Mouse (Mus musculus): ENCODE data around the gene Cdhr4. TPM values are rescaled to one million over a fixed set of nuclear protein-coding genes. Genes with fewer than 3 reads are reported as not detected.

Gene Cdhr4
- polyA plus RNA-seq, 1 experiment from 2014 or later = 18.6 TPM

- H3K4me1 ChIP-seq (replicated peaks) = no peaks in the 10 kb centered on the region
- no peak for ATAC-seq (ENCODE audit: insufficient number of reproducible peaks, insufficient read depth, low FRiP score, low TSS enrichment, low read depth)
- H3K9me3 ChIP-seq = no peaks in the 10 kb centered on the region
- peaks cover 29% of the 10 kb centered on the region for H3K36me3 ChIP-seq
- no peak overlapping the region for H3K27ac ChIP-seq
- H3K27me3 ChIP-seq = no peaks in the 10 kb centered on the region
- no peak overlapping the region for H3K9ac ChIP-seq (replicated peaks)
- no peak overlapping the region for H3K4me2 ChIP-seq
- no peak overlapping the region for H3K4me3 ChIP-seq (replicated peaks)
- 85% methylated on average over 3 of the region's 3 CpGs for WGBS
Measured at GRCm38 (mm10) chr9:108017127-108017526, 24.8 kb downstream of the Cdhr4 start.

- WGBS = 94% methylated on average over 1 of the region's 1 CpGs
Measured at GRCm38 (mm10) chr9:108020741-108021140, 28.4 kb downstream of the Cdhr4 start.

DNA sequence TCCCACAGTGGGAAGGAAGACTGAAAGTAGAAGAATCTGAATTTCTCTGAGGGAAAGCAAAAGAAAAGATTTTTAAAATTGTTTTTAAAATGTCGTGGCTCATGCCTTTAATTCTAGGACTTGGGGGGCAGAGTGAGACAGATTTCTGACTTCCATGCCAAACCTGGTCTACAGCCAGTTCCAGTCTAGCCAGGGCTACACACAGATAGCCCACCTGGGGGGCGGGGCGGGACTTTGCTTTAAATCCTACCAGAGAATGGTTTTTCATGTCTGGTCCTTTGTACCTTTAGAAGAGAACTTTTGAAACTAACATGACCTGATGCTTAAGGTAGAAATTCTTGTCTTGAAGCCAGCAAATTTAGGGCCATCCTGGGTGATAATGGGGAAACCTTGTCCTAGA lies 30.9 kb downstream of the Cdhr4 start:
- Histone ChIP-seq H3K9me3 (peaks cover 5% of the 10 kb centered on the region; the same call in 1 of the 2 replicates), H3K4me3 (replicated peaks) (no peak overlapping the region), H3K36me3 (peaks cover 51% of the 10 kb centered on the region), H3K9ac (replicated peaks) (no peak overlapping the region), H3K4me2 (no peak overlapping the region), H3K4me1 (replicated peaks) (no peaks in the 10 kb centered on the region), H3K27ac (no peak overlapping the region), H3K27me3 (no peaks in the 10 kb centered on the region)
- no peak for ATAC-seq (ENCODE audit: insufficient number of reproducible peaks, insufficient read depth, low FRiP score, low TSS enrichment, low read depth)
- WGBS = 88% methylated on average over 3 of the region's 3 CpGs

More at GRCm38 (mm10) chr9:108020741-108021140, 28.4 kb downstream of the Cdhr4 start:
- Histone ChIP-seq H3K36me3 (peaks cover 33% of the 10 kb centered on the region), H3K4me1 (replicated peaks) (no peaks in the 10 kb centered on the region), H3K27ac (no peak overlapping the region), H3K4me2 (no peak overlapping the region), H3K27me3 (no peaks in the 10 kb centered on the region), H3K9me3 (no peaks in the 10 kb centered on the region), H3K4me3 (replicated peaks) (no peak overlapping the region), H3K9ac (replicated peaks) (no peak overlapping the region)
- no peak for ATAC-seq (ENCODE audit: insufficient number of reproducible peaks, insufficient read depth, low FRiP score, low TSS enrichment, low read depth)

GRCm38 (mm10) chr9:108026584-108026983 lies 34.3 kb downstream of the Cdhr4 start:
- H3K9ac ChIP-seq (replicated peaks) = no peak overlapping the region
- no peaks in the 10 kb centered on the region for H3K4me1 ChIP-seq (replicated peaks)
- peaks cover 74% of the 10 kb centered on the region for H3K36me3 ChIP-seq
- no peak overlapping the region for H3K4me2 ChIP-seq
- 89% methylated on average over 3 of the region's 3 CpGs for WGBS
- no peak overlapping the region for H3K27ac ChIP-seq
- no peak for ATAC-seq (ENCODE audit: insufficient number of reproducible peaks, insufficient read depth, low FRiP score, low TSS enrichment, low read depth)
- H3K9me3 ChIP-seq = peaks cover 5% of the 10 kb centered on the region; the same call in 1 of the 2 replicates
- H3K27me3 ChIP-seq = no peaks in the 10 kb centered on the region
- H3K4me3 ChIP-seq (replicated peaks) = no peak overlapping the region

DNA sequence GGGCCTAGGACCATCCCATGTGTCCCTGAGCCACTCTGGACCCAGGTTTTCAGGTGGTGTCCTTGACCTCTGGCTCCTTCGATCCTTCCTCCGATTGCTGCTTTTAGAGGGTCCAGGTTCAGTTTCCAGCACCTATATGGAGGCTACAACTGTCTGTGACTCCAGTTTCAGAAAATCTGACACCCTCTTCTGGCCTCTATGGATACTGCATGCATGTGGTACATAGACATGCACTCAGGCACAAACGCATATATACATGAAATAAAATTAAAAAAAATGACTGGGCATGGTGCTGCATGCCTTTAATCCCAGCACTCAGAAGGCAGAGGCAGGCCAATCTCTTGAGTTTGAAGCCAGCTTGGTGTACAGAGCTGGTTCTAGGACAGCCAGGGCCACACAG lies 35.6 kb downstream of the Cdhr4 start:
- no peak for ATAC-seq (ENCODE audit: insufficient number of reproducible peaks, insufficient read depth, low FRiP score, low TSS enrichment, low read depth)
- no peak overlapping the region for H3K4me2 ChIP-seq
- H3K9ac ChIP-seq (replicated peaks) = no peak overlapping the region
- no peaks in the 10 kb centered on the region for H3K27me3 ChIP-seq
- peaks cover 86% of the 10 kb centered on the region for H3K36me3 ChIP-seq
- no peak overlapping the region for H3K4me3 ChIP-seq (replicated peaks)
- no peaks in the 10 kb centered on the region for H3K4me1 ChIP-seq (replicated peaks)
- no peak overlapping the region for H3K27ac ChIP-seq
- H3K9me3 ChIP-seq = peaks cover 5% of the 10 kb centered on the region; the same call in 1 of the 2 replicates
- 96% methylated on average over 3 of the region's 3 CpGs for WGBS

- 92% methylated on average over 5 of the region's 5 CpGs for WGBS
Measured at GRCm38 (mm10) chr9:108032126-108032525, 39.8 kb downstream of the Cdhr4 start.

DNA sequence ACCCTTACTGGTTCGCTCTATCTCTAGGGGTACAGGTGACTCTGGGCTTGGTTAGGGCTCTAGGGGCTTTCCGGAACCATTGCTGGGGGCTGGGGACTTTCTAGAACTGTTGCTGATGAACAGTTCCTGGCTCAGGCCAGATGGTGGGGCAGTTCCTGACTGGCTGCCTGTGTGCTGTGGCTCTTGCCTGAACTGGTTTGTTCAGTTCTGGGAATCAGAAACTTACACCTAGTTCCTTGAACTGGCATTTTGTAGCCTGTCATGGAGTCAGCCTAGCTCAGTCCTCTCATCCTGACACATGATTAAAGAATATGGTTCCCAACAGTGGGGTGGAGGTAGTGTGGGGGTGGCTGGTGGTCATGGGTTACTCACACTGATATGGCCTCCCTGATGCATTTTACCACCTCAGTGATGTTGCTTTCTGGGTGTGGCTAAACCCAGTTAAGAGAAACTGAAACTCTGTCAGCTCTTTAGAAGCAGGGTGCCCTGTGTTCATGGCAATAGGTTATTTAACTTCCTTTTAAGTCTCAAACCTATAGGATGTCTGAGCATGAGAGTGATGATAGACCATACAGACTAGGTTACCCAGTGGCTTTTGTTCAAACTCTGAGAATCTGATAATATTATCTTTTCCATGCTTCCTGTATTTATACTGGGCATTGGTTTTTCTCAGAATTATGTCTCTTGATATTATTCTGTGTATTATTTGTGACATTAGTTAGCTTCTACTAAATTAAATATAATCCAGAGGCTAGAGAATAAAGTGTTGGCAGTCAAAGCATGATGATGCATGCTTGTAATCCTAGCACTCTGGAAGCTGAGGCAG lies 43.2 kb downstream of the Cdhr4 start:
- Histone ChIP-seq H3K9ac (replicated peaks) (no peak overlapping the region), H3K9me3 (no peaks in the 10 kb centered on the region), H3K27me3 (no peaks in the 10 kb centered on the region), H3K4me2 (no peak overlapping the region), H3K36me3 (peaks cover 83% of the 10 kb centered on the region), H3K4me1 (replicated peaks) (no peaks in the 10 kb centered on the region), H3K27ac (no peak overlapping the region), H3K4me3 (replicated peaks) (no peak overlapping the region)
- no peak for ATAC-seq (ENCODE audit: insufficient number of reproducible peaks, insufficient read depth, low FRiP score, low TSS enrichment, low read depth)
- 95% methylated on average over 2 of the region's 2 CpGs for WGBS

More at GRCm38 (mm10) chr9:108032126-108032525, 39.8 kb downstream of the Cdhr4 start:
- Histone ChIP-seq H3K9ac (replicated peaks) (no peak overlapping the region), H3K27me3 (no peaks in the 10 kb centered on the region), H3K4me1 (replicated peaks) (no peaks in the 10 kb centered on the region), H3K9me3 (peaks cover 5% of the 10 kb centered on the region; the same call in 1 of the 2 replicates), H3K27ac (no peak overlapping the region), H3K36me3 (peaks cover 84% of the 10 kb centered on the region), H3K4me3 (replicated peaks) (no peak overlapping the region), H3K4me2 (no peak overlapping the region)
- no peak for ATAC-seq (ENCODE audit: insufficient number of reproducible peaks, insufficient read depth, low FRiP score, low TSS enrichment, low read depth)

DNA sequence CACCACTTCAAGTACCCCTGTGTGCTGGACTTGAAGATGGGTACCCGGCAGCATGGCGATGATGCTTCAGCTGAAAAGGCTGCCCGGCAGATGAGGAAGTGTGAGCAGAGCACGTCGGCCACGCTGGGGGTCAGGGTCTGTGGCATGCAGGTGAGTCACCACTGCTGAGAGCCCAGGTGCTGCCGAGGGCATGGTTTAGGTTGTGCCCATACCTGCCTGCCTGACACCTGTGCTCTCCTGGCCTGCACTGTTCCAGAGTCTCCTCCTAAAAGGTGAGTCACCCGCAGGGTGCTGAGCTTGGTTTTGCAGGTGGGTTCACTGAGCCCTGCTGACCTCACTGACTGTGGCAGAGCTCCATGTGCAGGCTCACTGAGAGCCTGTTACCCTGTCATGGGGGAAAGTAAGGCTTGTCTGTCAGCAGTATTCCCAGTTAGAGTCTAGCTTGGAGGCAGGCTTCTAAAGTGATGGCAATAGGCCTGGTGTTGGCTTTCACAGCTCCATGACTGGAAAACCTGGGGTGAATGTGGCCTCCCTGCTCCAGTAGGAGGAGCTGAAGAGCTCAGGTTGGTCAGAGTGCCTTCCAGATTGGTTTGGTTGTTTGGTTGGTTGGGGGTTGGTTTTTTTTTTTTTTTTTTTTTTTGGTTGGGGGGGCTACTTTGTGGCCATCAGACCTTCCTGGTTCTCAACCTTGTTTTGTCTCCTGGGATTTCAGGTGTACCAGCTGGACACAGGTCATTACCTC lies 52.6 kb downstream of the Cdhr4 start:
- H3K4me2 ChIP-seq = no peak overlapping the region
- ATAC-seq (ENCODE audit: insufficient number of reproducible peaks, insufficient read depth, low FRiP score, low TSS enrichment, low read depth) = no peak
- no peaks in the 10 kb centered on the region for H3K27me3 ChIP-seq
- H3K9me3 ChIP-seq = no peaks in the 10 kb centered on the region
- no peak overlapping the region for H3K4me3 ChIP-seq (replicated peaks)
- H3K27ac ChIP-seq = no peak overlapping the region
- H3K9ac ChIP-seq (replicated peaks) = no peak overlapping the region
- 95% methylated on average over 8 of the region's 8 CpGs for WGBS
- peaks cover 18% of the 10 kb centered on the region for H3K4me1 ChIP-seq (replicated peaks)
- H3K36me3 ChIP-seq = peaks cover 67% of the 10 kb centered on the region

GRCm38 (mm10) chr9:108046582-108046981 lies 54.3 kb downstream of the Cdhr4 start:
- Histone ChIP-seq H3K4me1 (replicated peaks) (peaks cover 20% of the 10 kb centered on the region), H3K27ac (no peak overlapping the region), H3K4me2 (no peak overlapping the region), H3K27me3 (no peaks in the 10 kb centered on the region), H3K4me3 (replicated peaks) (no peak overlapping the region), H3K9me3 (no peaks in the 10 kb centered on the region), H3K9ac (replicated peaks) (no peak overlapping the region), H3K36me3 (peaks cover 69% of the 10 kb centered on the region)
- ATAC-seq (ENCODE audit: insufficient number of reproducible peaks, insufficient read depth, low FRiP score, low TSS enrichment, low read depth) = no peak
- WGBS = 84% methylated on average over 4 of the region's 4 CpGs

- 46% methylated on average over 17 of the region's 17 CpGs for WGBS
- no peak for ATAC-seq (ENCODE audit: insufficient number of reproducible peaks, insufficient read depth, low FRiP score, low TSS enrichment, low read depth)
- H3K4me2 ChIP-seq = peak overlapping the region; percentile 93
Measured at GRCm38 (mm10) chr9:108047601-108048565, 55.6 kb downstream of the Cdhr4 start.

More at GRCm38 (mm10) chr9:108047601-108048565, 55.6 kb downstream of the Cdhr4 start:
- Histone ChIP-seq H3K9ac (replicated peaks) (peak overlapping the region; percentile 44; the same call in 1 of the 2 replicates), H3K4me1 (replicated peaks) (peaks cover 20% of the 10 kb centered on the region), H3K27ac (peak overlapping the region; percentile 78), H3K9me3 (no peaks in the 10 kb centered on the region), H3K4me3 (replicated peaks) (peak overlapping the region; percentile 74), H3K36me3 (peaks cover 63% of the 10 kb centered on the region), H3K27me3 (no peaks in the 10 kb centered on the region)

Measured in limb, embryonic 12.5 days (tissue).